Mouse (Mus musculus): ENCODE results near the gene Esd.

GRCm38 (mm10) chr14:74684298-74684978, 47.7 kb upstream of the Esd start:
- no peak for TF ChIP-seq CTCF (IDR thresholded peaks at IDR 0.05; ENCODE audit: borderline replicate concordance, extremely low read depth, insufficient read depth, insufficient read length)
- no peak for TF ChIP-seq POLR2A (IDR thresholded peaks at IDR 0.05; ENCODE audit: borderline replicate concordance, extremely low read depth, insufficient read depth, insufficient read length, poor library complexity, severe bottlenecking)

Measured in brain, embryonic 14.5 days (tissue).